Mouse (Mus musculus) brain, embryonic 14.5 days (tissue): ENCODE measurements around the gene Ube2ql1.

Source experiments
- CTCF ChIP-seq: fragments of 200-500 bp; IDR thresholded peaks from 2 replicates; pipeline ENCODE4 v1.5.1; 2012; ENCODE audit warnings: inconsistent platforms, mild to moderate bottlenecking, moderate library complexity, borderline replicate concordance; ENCODE audit not compliant: insufficient read depth, insufficient read length; ENCODE audit errors: extremely low read depth
- POLR2A ChIP-seq: fragments of 200-500 bp; IDR thresholded peaks from 2 replicates; pipeline ENCODE4 v1.6.1; 2012; ENCODE audit warnings: mild to moderate bottlenecking, inconsistent platforms, borderline replicate concordance; ENCODE audit not compliant: poor library complexity, insufficient read depth, insufficient read length, severe bottlenecking; ENCODE audit errors: extremely low read depth

- TF ChIP-seq CTCF: no peak
- no peak for TF ChIP-seq POLR2A
Measured at GRCm38 (mm10) chr13:69673921-69674618, 65.6 kb downstream of the Ube2ql1 start.
